Mouse (Mus musculus) left cerebral cortex, postnatal 25 days (tissue): ENCODE data around the gene Fgfr1op. TPM values are rescaled to one million over a fixed set of nuclear protein-coding genes. Genes with fewer than 3 reads are reported as not detected.
"Not testable (repeated sequence)": the region's sequence is repeated elsewhere in the genome, so short reads cannot be mapped to it uniquely, and the experiment has no call there.

Source experiments
- DNase-seq, 2 experiments: peaks; one replicate each; pipeline ENCODE4 v3.0.0; 2022; ENCODE audit warnings: low spot score in 2 of 2, mixed read lengths in 1 of 2
- intact Hi-C: fragments of 180-260 bp; cut with DNase I; formaldehyde crosslinking; loops from one replicate; pipeline ENCODE4 v1.15.1; 2025
- total RNA-seq, 2 experiments: library from RNA; stranded (reverse); gene quantifications; 2 replicates each; pipeline ENCODE4 v1.2.3; 2021

Gene Fgfr1op
- 10 to 100 TPM; 19.5 to 21.5 TPM for total RNA-seq

GRCm38 (mm10) chr17:8164701-8165607, at the start of gene Fgfr1op:
TSS of gene Fgfr1op (plus strand) at chr17:8165501.
- intact Hi-C loops = loop anchor here (10.0 kb wide), 1 partner anchor 110 kb away; no protein-coding TSS in a partner anchor
- DNase-seq = peak; percentile 74 to 78

- intact Hi-C loops, DNase-seq: not testable (repeated sequence)
Measured at GRCm38 (mm10) chr17:8116378-8116777, 48.9 kb upstream of the Fgfr1op start.

GRCm38 (mm10) chr17:8116928-8117327, 48.4 kb upstream of the Fgfr1op start:
- intact Hi-C loops, DNase-seq: not testable (repeated sequence)

- intact Hi-C loops, DNase-seq: not testable (repeated sequence)
Measured at GRCm38 (mm10) chr17:8122974-8123373, 42.3 kb upstream of the Fgfr1op start.

- DNase-seq, intact Hi-C loops: not testable (repeated sequence)
Measured at GRCm38 (mm10) chr17:8124586-8124985, 40.7 kb upstream of the Fgfr1op start.

GRCm38 (mm10) chr17:8128326-8128993, 36.8 kb upstream of the Fgfr1op start:
- DNase-seq, intact Hi-C loops: not testable (repeated sequence)

- intact Hi-C loops, DNase-seq: not testable (repeated sequence)
Measured at GRCm38 (mm10) chr17:8129578-8129977, 35.7 kb upstream of the Fgfr1op start.

- intact Hi-C loops = not testable (repeated sequence)
Measured at GRCm38 (mm10) chr17:8130849-8131248, 34.5 kb upstream of the Fgfr1op start.

GRCm38 (mm10) chr17:8138116-8138515, 27.2 kb upstream of the Fgfr1op start:
- intact Hi-C loops, DNase-seq: not testable (repeated sequence)

More at GRCm38 (mm10) chr17:8130849-8131248, 34.5 kb upstream of the Fgfr1op start:
- DNase-seq = not testable (repeated sequence)

GRCm38 (mm10) chr17:8140210-8140609, 25.1 kb upstream of the Fgfr1op start:
- intact Hi-C loops = not testable (repeated sequence)

GRCm38 (mm10) chr17:8143802-8144673, 21.3 kb upstream of the Fgfr1op start:
- intact Hi-C loops, DNase-seq: not testable (repeated sequence)

More at GRCm38 (mm10) chr17:8140210-8140609, 25.1 kb upstream of the Fgfr1op start:
- not testable (repeated sequence) for DNase-seq

- DNase-seq, intact Hi-C loops: not testable (repeated sequence)
Measured at GRCm38 (mm10) chr17:8146931-8147330, 18.4 kb upstream of the Fgfr1op start.

GRCm38 (mm10) chr17:8147439-8148316, 17.6 kb upstream of the Fgfr1op start, which contains the start of the genes Gm49673 and Rnaset2a:
TSS of gene Gm49673 (minus strand) at chr17:8147788.
TSS of gene Rnaset2a (minus strand) at chr17:8148097.
- intact Hi-C loops, DNase-seq: not testable (repeated sequence)

GRCm38 (mm10) chr17:8155010-8155409, 10.3 kb upstream of the Fgfr1op start:
- DNase-seq, intact Hi-C loops: not testable (repeated sequence)

GRCm38 (mm10) chr17:8155982-8156381, 9.3 kb upstream of the Fgfr1op start:
- intact Hi-C loops, DNase-seq: not testable (repeated sequence)

GRCm38 (mm10) chr17:8158627-8159026, 6.7 kb upstream of the Fgfr1op start:
- intact Hi-C loops, DNase-seq: not testable (repeated sequence)

- intact Hi-C loops = loop anchor here (10.0 kb wide), 1 partner anchor 106 kb away; no protein-coding TSS in a partner anchor
- peak in 1 of 2 experiments; percentile 47 for DNase-seq
Measured at GRCm38 (mm10) chr17:8160969-8161368, 4.3 kb upstream of the Fgfr1op start.

- intact Hi-C loops = loop anchor here (10.0 kb wide), 1 partner anchor 111 kb away; no protein-coding TSS in a partner anchor
- peak; percentile 26 to 51 for DNase-seq
Measured at GRCm38 (mm10) chr17:8165608-8165945, 276 bp downstream of the Fgfr1op start.
